Comparison of ENCODE assay signal across 8 mouse cellular contexts in genomic region chr7:126503273-126503878, GRCm38 (mm10). TPM values are rescaled to one million over a fixed set of nuclear protein-coding genes. Genes with fewer than 3 reads are reported as not detected.
DNase-seq lines count a peak whose midpoint lies in the region; ATAC-seq lines count a peak whose summit lies in the region.

Atxn2l (minus strand) TSS chr7:126503437.

- DNase-seq in T-cell, adult 2 months (ENCODE audit: low spot score), result peak; percentile 99
- peak; percentile 99 to 100 for DNase-seq in cerebellum, postnatal 36 days
- peak; percentile 99 for DNase-seq in frontal cortex, postnatal 36 days (ENCODE audit: low spot score in 2 of 2)
- DNase-seq in left cerebral cortex, adult 11 months (ENCODE audit: low spot score), result peak; percentile 96
- peak; percentile 99 for DNase-seq in lung, postnatal 4 days
- peak; percentile 98 for DNase-seq in retina, postnatal 7 days (ENCODE audit: low read depth, low spot score)
- DNase-seq in urinary bladder, adult 2 months (ENCODE audit: low spot score), result peak; percentile 95

- peak within 1 kb of the TSS; percentile 100 for H3K27ac ChIP-seq in hindbrain, embryonic 15.5 days (replicated peaks)

- peak; percentile 90 for ATAC-seq in hindbrain, embryonic 15.5 days (ENCODE audit: low FRiP score, low read depth)

- H3K4me3 ChIP-seq in hindbrain, embryonic 15.5 days, result peak within 1 kb of the TSS; percentile 100

- under 1% methylated on average over 69 of the region's 72 CpGs for WGBS in hindbrain, embryonic 15.5 days

- H3K4me1 ChIP-seq in hindbrain, embryonic 15.5 days (replicated peaks), result peaks cover 18% of the 10 kb centered on the region

- H3K36me3 ChIP-seq in hindbrain, embryonic 15.5 days, result peaks cover 28% of the 10 kb centered on the region

- no peaks in the 10 kb centered on the region for H3K27me3 ChIP-seq in hindbrain, embryonic 15.5 days

- peak within 1 kb of the TSS; percentile 100 for H3K9ac ChIP-seq in hindbrain, embryonic 15.5 days

- no peaks in the 10 kb centered on the region for H3K9me3 ChIP-seq in hindbrain, embryonic 15.5 days

- peak within 1 kb of the TSS; percentile 64 for H3K4me2 ChIP-seq in hindbrain, embryonic 15.5 days

RNA-seq across cellular contexts. Expression of gene Atxn2l, which starts in this region (rescaled TPM):
- 68.6 and 75.7 TPM in 2 replicates for polyA plus RNA-seq in hindbrain, embryonic 15.5 days (2015; fragmentation: Nextera tagmentation; extraction: Ambion mirVana)
- 59.3 and 76.0 TPM in 2 replicates for polyA plus RNA-seq in urinary bladder, adult 2 months (2012; rRNA removed)

Comparison
In these comparisons a context has a peak if more than half of its experiments do, and no peak if none do; other contexts are left out.
1. Peak in every context shown above with its lines: DNase-seq, ATAC-seq, H3K4me3 ChIP-seq and H3K27ac ChIP-seq.